Mouse (Mus musculus): ENCODE results near the gene Glra1. TPM values are rescaled to one million over a fixed set of nuclear protein-coding genes. Genes with fewer than 3 reads are reported as not detected.
A peak's percentile ranks its signal among the peaks of the same experiment; 100 is the strongest.

Glra1 gene
- total RNA-seq, 4 experiments from 2014 or later, result 0.29 to 0.58 (median 0.51) TPM

DNA sequence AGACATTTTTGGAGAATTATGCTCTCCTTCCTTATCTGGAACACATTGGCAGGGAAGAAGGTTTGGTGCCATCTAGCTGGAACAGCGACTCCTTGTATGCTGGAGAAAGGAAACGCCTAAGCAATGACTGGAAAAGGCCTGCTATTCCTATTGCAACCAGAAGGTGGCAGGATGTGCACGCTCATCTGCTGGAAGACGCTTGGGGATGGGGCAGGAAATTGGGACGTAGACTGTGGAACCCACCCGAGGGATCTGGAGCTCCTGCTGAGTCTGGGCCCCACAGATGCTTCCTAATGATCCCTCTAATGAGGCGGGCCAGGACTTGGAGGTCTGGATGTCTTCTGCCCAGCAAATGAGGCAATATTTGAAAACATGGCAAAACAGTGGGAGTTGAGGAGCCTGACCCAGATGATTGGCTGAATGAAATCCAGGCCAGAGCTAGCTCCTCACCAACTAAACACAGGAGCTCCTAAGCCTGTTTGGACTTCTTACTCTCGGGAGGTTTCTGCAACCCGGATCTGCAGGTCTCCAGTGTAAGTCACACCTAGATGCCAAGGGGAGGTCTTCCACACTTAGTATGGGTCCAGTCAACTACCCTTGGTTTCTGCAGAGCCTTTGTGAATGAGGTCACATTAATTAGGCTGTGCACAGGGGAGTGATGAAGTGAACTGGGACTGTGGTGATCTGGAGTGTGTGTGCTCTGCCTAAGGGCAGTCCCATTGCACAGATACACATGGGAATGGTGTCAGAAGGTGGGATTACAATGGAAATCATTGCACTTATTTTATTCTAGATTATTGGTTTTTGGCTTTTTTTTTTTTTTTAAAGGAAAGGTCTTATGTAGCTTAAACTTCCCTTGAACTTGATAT, 89.0 kb downstream of the Glra1 start:
- DNase-seq (ENCODE audit: low spot score in 2 of 2), result peak; percentile 63 to 79

DNA sequence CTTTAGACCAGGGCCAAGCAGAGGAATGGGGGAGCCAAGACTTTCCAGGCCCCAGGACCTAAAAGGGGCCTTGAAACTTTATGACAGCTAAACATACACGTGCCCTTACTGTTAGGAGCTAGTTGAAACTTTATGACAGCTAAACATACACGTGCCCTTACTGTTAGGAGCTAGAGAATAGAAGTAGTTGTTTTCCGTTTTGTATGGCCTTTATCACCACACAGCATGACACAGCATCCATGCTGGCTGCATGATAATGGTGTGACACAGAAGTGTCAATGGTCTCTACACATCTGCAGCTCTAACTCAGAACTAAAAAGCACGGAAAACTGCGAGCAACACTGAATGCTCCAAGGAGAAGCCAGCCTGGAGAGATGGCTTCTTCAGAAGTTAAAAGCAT, 90.3 kb downstream of the Glra1 start:
- no peak for DNase-seq (ENCODE audit: low spot score in 2 of 2)

DNA sequence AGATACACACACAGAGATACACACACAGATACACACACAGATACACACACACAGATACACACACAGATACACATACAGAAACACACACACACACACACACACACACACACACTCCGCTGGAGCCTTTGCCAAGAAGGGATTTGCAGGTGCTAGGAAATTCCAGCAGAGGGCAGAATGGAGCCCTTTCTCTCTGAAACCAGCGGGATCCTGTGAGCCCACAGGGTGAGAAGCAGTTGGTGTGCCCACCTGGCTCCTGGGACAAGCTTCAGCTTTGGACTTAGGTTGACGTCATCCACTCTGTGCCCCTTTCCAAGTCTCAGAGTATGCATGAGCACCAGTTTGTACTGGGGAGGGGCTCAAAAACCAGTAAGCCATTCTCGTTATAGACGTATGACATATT, 96.6 kb downstream of the Glra1 start:
- no peak for DNase-seq (ENCODE audit: low spot score in 2 of 2)

DNA sequence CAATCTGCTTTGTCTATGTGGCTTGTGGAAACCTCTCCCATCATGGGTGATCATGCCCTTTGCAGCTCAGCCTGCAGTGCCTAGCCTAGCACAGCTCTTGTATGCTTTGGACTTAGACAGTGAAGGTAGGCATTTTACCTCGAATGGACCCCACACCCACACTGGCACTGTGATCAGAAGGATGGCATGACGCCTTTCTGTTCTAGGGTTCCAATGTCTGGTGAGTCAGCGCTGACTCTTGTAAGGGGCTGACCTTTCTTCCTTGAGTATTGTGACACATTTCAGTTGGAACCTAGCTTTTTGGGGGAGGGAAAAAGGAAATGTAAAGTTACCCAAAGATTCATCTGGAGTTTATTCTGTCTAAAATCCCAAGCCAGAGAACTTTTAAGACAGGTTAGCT, 102.5 kb downstream of the Glra1 start:
- no peak for DNase-seq (ENCODE audit: low spot score in 2 of 2)

DNA sequence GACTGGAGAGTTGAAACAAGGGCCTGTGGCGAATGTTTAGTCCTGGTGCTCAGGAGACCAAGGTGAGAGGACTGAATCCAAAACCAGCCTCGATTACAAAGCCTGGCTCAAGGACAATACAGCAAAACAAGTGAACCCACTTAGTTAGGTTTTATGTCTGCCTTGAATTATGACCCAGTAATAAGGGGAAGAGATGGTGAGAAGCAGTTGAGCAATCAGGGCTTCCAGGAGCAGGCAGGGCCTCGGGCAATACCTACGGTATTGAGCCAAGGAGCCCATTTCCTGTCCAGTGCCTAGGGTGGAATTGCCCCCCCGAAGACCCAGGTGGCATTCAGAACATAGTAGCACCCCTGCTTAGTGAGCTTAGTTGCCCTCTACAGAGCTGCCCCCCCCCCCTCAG, 105.1 kb downstream of the Glra1 start:
- DNase-seq (ENCODE audit: low spot score in 2 of 2), result no peak

DNA sequence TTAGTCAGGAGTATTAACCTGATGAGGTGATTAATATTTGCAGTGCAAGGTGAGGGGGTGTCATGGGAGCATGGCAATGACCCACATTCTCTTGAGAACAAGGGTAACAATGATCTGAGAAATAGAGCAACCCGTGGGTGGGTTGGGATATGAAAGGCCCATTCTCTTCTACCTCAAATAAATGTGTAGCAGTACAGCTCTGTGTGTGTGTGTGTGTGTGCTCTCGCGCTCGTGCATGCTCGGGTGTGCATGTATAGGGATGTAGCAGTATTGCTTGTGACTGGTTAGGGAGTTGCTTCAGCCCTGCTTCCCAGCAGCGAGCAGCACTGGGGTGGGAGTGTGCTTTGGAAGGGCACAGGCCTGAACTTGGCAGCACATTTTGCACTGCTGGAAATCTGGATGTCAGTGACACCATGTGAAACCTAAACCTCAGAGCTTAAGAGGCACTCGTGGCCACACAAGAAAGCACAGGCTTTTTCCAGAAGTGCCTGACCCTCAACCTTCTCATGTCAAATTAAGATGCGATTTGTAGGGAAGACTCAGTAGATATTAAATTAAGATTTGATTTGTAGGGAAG, 106.0 kb downstream of the Glra1 start:
- no peak for DNase-seq (ENCODE audit: low spot score in 2 of 2)

DNA sequence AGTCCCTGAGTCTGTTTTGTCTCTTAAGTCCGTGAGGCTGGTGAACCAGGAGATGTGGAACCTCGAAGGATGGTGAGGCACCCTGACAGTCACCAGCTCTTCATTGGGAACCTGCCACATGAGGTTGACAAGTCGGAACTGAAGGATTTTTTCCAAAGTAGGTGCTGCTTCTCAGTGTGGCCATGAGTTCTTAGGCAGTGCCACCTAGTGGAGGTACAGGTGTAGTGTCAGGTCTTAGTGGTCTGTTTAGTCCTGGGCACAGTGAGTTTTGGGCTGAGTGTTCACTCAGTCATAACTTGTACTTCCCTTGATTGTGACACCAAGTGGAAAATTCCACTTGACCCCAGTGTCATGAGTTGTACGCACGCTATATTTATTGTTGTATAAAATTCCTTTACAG, 110.1 kb downstream of the Glra1 start:
- DNase-seq (ENCODE audit: low spot score in 2 of 2), result peak in 1 of 2 experiments; percentile 15

DNA sequence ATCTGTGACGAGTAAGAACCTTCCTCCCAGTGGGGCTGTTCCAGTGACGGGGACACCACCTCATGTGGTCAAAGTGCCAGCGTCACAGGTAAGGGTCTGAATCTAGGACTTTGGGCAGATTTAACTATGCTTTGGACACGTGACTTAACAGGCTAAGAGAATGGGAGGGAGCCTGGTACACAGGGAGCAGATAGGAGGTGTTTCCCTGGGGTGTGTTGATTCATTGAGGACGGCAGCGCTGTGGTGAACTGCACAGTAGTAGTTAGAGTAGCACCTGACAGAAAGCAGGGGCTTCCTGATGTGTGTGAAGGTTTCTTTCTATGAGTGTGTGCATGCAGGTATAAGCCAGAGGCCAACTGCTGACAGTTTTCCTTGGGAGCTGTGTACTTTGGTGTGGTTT, 111.8 kb downstream of the Glra1 start:
- no peak for DNase-seq (ENCODE audit: low spot score in 2 of 2)

DNA sequence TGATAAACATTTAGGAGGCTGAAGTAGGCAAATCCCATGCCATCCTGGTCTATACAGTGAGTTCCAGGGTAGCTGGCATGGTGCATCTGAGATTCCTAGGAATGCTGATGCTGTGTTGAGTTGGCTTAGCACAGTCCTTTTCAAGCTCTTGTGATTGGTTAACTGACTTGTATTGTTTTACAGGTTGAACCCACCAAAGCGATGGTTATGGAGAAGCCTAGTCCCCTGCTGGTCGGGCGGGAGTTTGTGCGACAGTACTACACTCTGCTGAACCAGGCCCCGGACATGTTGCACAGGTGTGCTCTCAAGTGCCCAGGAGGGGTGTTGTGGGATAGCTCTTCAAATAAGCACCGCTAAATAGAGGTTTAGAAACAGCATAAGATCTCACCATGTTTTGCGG, 122.6 kb downstream of the Glra1 start:
- DNase-seq (ENCODE audit: low spot score in 2 of 2), result no peak

DNA sequence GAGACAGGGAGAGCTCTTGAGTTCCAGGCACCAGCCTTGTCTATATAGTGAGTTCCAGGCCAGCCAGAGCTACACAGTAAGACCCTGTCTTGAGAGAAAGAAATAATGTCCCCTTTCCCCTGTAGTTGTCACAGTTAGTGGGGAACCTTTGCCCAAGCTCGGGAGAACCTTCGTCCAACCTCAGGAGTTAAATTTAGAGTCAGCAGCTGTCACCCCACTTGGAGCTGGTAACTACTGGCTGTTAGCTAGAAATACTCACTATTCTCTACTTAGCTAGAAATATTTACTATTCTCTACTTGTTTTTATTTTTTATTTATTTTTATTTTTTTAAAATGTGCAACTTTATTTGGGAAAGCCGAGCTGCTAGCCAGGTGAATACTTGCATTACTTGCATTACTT, 134.8 kb downstream of the Glra1 start:
- DNase-seq (ENCODE audit: low spot score in 2 of 2), result no peak

DNA sequence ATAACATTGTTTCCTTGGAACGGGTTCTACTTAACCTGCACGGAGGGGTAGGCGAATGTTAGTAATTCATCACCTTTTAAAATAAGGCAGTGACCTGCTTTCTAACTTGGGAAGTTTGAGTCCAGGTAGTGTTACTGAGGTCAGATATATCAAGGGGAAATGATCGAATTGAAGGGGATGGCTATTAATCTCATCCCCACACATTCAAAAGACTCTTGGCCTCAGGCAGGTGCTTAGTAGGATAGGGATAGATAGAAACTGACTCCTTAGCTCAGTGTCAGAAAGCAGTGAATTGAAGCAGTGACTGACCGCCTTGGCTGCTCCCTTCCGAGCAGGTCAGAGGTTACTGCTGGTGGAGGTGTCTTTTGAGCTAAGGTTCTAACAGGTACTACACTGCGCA, 136.5 kb downstream of the Glra1 start:
- DNase-seq (ENCODE audit: low spot score in 2 of 2), result no peak

DNA sequence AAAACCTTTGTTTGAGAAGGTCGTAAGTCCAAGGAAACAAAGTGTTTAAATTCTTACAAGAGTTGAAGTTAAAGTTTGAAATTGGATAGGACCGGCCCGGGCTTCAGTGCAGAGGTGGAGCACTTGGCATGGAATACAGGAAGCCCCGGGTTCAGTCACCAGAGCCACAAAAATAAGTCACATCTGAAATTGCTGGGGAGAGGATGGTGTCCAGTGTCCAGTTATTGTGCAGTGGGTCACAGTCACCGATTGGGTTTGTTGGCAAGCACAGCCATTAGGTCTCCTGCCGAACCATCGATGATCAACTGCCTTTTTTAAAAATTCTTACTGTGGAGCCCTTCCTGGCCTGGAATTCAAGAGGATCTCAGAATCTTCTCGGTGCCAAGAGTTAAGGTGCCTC, 137.2 kb downstream of the Glra1 start:
- no peak for DNase-seq (ENCODE audit: low spot score in 2 of 2)

DNA sequence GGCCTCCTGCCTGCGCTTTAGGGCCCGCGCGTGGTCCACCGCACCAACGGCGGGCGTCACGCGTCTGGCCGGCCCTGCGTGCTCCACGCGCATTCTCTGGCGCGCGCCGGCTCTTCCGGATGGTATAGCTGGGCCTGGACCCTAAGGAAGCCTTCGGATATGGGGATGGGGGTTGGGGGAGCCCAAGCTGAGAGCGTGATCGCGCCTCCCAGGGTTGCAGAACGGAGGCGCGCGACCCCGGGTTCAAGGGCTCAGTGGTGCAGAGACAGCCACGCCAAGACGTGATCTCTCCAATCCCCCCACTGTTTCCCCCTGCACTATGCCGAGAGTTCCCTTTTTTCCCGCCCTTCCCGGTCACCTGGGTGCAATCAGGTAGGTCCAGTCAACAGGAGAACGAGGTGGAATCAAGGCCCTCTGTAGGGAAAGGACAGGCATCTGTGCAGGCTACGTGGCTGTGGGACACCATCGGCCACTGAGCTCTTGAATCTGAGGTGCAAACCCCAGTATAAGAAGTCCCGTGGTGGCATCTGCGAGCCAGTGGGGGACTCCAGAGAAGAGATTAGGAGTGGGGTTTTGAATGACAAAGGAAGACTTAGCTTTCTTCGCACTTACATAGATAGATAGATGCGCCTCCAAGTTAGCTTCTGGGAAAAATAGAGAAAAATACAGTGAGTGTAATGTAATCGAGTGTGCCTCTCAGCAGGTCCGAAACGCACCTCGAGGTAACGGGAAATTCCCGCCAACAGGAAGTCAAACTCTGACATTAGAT, 137.9 kb downstream of the Glra1 start:
- peak in 1 of 2 experiments; percentile 13 for DNase-seq (ENCODE audit: low spot score in 2 of 2)

DNA sequence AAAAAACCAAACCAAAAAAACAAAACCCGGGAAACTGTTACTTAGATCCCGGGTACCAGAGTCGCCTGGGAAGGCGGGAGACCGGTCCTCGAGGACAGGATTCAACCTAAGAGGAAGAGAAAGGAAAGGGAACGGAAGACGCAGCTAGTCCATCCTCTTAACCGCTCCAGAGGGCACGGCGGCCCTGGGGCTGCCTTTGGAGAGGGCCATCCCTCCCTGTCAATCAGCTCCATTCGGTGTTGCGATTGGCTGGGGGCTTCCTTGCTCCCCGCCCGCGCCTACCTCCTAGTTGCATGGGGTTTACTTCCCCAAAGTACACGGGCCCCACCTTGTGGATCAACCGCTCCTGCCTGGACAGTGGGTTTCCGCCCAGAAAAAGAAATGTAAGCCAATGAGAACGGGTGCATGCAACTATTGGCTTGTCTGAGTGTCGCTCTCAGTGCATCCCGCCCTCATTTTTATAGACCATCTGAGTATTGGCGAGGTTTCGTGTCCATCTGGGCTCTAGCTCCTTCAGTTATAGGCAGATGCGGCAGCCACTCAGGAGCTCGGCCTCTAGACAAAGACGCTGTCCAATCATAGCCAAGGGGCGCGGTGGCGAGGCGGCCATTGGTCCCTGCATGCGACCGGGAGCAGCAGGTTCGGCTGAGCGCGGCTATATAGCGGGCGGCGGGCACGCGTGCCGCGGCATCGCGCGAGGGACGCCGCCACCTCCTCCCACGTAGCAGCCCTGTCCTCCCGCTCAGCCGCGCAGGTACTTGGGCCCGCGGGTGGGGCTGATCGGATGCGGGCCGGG, 138.8 kb downstream of the Glra1 start, which contains the start of gene G3bp1:
Gene G3bp1, plus strand, starts transcription at position 638 of the 796 bp plus-strand sequence.
- DNase-seq (ENCODE audit: low spot score in 2 of 2), result peak; percentile 100

DNA sequence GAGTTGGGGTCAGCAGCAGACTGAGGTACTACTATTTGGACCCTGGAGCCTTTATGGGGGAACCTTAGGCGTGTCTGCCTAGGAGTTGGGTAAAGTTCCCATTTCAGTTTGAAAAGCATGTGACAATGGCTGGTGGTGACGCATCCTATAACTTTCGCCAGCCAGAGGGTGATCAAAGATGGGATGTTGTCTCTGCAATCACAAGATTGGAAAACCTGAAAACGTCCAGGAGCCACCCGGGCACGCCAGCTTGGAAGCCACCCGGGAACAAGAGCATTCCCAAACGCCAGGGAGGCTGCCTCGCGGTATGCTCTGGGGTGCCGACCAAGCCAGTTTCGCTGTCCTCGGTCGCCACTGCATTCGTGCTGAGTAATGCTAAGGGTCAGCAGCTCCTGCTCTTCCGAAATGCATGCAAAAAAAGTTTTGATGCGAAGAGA, 139.4 kb downstream of the Glra1 start:
- DNase-seq (ENCODE audit: low spot score in 2 of 2), result no peak

DNA sequence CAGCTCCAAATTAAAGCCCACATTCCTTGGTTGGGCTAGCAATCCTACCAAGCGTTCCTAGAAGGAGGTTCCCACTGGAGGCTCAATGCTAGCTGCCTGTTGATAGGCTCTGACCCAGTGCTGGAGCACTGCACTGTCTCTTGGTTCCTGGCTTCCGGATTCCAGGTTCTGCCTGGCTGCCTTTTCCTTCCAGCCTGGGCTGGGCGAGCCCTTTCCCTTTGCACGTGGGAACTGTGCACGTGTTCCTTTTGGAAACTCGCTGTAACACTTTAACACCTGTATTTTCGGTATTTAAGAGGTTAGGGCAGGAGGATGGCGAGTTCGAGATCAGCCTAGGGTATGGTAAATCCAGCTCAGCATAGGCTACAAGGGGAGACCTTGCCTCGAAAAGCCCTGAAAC, 140.0 kb downstream of the Glra1 start:
- DNase-seq (ENCODE audit: low spot score in 2 of 2), result no peak

DNA sequence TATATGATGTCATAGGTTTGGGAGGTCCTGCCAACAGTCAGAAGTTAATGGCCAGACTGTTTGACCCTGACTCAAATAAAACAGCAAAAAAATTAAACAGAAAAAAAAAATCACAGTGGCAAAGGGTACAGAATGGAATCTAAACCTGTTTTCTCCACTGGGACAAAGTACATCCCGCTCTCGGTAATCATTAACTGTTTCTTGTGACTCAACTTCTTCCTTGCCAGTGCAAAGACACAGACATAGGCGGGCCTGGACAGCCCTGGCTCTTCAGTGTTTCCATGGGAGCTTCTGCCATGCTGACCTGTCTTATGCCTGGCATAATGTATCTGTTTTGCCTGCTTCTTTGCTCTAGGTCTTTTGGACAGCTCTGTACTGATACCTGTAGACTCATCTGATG, 142.8 kb downstream of the Glra1 start:
- DNase-seq (ENCODE audit: low spot score in 2 of 2), result no peak

DNA sequence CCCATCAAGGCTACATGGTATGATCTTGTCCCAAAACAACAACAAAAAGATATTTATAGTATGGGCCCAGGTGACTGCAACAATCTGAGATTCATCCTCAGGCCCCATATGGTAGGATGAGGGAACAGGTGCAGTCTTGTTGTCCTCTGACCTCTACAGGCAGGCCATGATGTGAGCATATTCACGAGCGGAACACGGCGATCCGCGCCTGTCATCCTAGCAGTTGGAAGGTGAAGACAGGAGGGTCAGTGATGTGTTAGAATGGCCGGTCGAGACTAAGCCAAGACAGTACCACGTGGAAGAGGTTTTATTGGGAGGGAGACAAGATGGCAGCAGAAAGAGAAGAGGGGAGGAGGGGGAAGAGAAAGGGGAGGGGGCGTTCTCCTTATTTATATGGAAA, 143.3 kb downstream of the Glra1 start:
- DNase-seq (ENCODE audit: low spot score in 2 of 2), result no peak
